Mouse (Mus musculus): ENCODE measurements around the gene Nsf. TPM values are rescaled to one million over a fixed set of nuclear protein-coding genes. Genes with fewer than 3 reads are reported as not detected.

Nsf gene
- total and polyA plus RNA-seq, 3 experiments, result 37.9 to 40.2 TPM; not detected in 1

DNA sequence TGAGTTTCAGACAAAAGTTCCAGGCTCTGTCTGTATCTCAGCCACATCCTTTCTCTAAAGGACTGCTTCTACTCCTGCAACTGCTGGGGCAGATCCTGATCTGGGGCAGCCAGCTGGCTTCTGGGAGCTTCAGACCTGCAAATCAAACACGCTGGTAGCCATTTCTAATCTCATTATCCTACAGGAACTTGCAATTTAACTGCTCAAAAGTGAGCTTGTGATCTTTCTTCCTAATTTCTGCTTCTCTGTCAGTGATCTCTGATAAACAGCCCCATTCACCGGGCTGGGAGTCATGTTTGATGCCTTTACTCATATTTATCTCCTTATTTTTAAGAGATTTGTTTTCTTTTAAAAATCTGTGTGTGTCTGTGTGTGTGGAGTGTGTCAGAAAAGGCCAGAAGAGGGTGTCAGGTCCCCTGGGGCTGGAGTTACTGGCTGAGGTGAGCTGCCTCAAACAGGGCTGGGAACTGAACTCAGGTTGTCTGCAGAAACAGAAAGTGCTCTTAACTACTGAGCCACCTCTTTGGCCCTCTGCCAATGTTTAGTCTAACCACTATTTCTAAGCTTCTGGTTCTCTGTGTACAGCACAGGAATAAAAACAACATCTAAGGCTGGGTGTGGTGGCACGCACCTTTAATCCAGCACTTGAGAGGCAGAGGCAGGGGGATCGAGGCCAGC is 93.8 kb downstream of the Nsf start:
- H3K27ac ChIP-seq (ENCODE audit: control insufficient read depth, low read depth, low read length), result peak overlapping the region; percentile 3; the same call in 1 of the 2 replicates
- no peaks in the 10 kb centered on the region for H3K9me3 ChIP-seq (replicated peaks; ENCODE audit: insufficient read depth, low read length)
- DNase-seq (ENCODE audit: low read depth, low spot score), result peak; percentile 85
- H3K4me3 ChIP-seq (ENCODE audit: control insufficient read depth in 1 of 2, insufficient read depth in 1 of 2, low read depth in 2 of 2, low read length in 2 of 2), result no peak overlapping the region
- no peak overlapping the region for H3K9ac ChIP-seq (ENCODE audit: control insufficient read depth, low read depth, low read length, poor library complexity, severe bottlenecking)
- H3K4me1 ChIP-seq (ENCODE audit: control insufficient read depth in 1 of 2, insufficient read depth in 2 of 2, low read length in 2 of 2), result peaks cover 17 to 23% of the 10 kb centered on the region in 2 experiments
- peaks cover 1 to 26% of the 10 kb centered on the region in 2 experiments for H3K36me3 ChIP-seq (ENCODE audit: control insufficient read depth in 1 of 2, insufficient read depth in 2 of 2, low read length in 2 of 2)
- no peak for TF ChIP-seq MAX (IDR thresholded peaks at IDR 0.05; ENCODE audit: low read length)
- no peak for TF ChIP-seq HCFC1 (IDR thresholded peaks at IDR 0.05; ENCODE audit: low read depth, low read length)
- TF ChIP-seq TBP (IDR thresholded peaks at IDR 0.05; ENCODE audit: low read depth, low read length), result no peak
- TF ChIP-seq ETS1 (IDR thresholded peaks at IDR 0.05; ENCODE audit: low read depth, low read length), result no peak; the same call in 1 of the 2 replicates
- TF ChIP-seq EP300 (IDR thresholded peaks at IDR 0.05; ENCODE audit: low read depth in 1 of 2, low read length in 2 of 2), result peak; percentile 15 to 49; a peak in 2 of 4 replicates
- no peak for TF ChIP-seq MYB (IDR thresholded peaks at IDR 0.05; ENCODE audit: low read depth, low read length)
- TF ChIP-seq USF2 (IDR thresholded peaks at IDR 0.05; ENCODE audit: borderline replicate concordance in 1 of 2, insufficient read depth in 1 of 2, low read depth in 1 of 2, low read length in 2 of 2), result no peak
- TF ChIP-seq RAD21 (IDR thresholded peaks at IDR 0.05; ENCODE audit: low read depth, low read length), result no peak
- TF ChIP-seq ELF1 (IDR thresholded peaks at IDR 0.05; ENCODE audit: low read depth, low read length), result no peak
- TF ChIP-seq SIN3A (IDR thresholded peaks at IDR 0.05; ENCODE audit: low read length), result 0 out of 2 replicates have a peak, but pooled peaks have one; percentile 20
- no peak for TF ChIP-seq MXI1 (IDR thresholded peaks at IDR 0.05; ENCODE audit: low read depth, low read length)
- TF ChIP-seq ZMIZ1 (IDR thresholded peaks at IDR 0.05; ENCODE audit: low read depth, low read length), result no peak
- no peak for TF ChIP-seq CTCF (IDR thresholded peaks at IDR 0.05 in 2 of 3, conservative IDR thresholded peaks at IDR 0.05 in 1 of 3; ENCODE audit: control insufficient read depth in 1 of 3, insufficient read depth in 1 of 3, low read depth in 2 of 3, low read length in 3 of 3, poor library complexity in 1 of 3, severe bottlenecking in 1 of 3)
- peak; percentile 59 for TF ChIP-seq RCOR1 (IDR thresholded peaks at IDR 0.05; ENCODE audit: low read depth, low read length)
- no peaks in the 10 kb centered on the region for H3K79me2 ChIP-seq (ENCODE audit: control insufficient read depth, insufficient read depth, low read length, poor library complexity)
- H3K27me3 ChIP-seq (ENCODE audit: control insufficient read depth in 1 of 2, insufficient read depth in 2 of 2, low read length in 2 of 2), result no peaks in the 10 kb centered on the region

DNA sequence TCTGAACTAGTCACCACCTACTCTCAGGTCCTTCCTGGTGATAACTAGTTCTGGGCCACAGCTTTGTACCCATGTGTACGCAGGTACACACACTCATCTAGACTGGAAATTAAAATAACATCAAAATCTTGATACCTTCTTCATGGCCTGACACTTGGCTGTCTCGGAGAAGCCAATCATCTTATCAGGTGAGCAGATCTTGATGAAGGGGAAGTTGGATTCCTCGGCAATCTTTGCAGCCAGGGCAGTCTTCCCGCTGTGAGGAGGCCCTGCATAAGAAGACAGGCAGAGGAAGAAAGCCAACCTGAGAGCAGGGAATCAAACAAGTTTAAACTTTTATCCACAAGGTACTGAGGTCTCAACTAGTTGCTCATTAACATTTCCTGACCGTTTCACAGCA is 95.1 kb downstream of the Nsf start:
- Histone ChIP-seq H3K27ac (ENCODE audit: control insufficient read depth, low read depth, low read length) (no peak overlapping the region), H3K9ac (ENCODE audit: control insufficient read depth, low read depth, low read length, poor library complexity, severe bottlenecking) (no peak overlapping the region), H3K9me3 (replicated peaks; ENCODE audit: insufficient read depth, low read length) (no peaks in the 10 kb centered on the region), H3K4me1 (ENCODE audit: control insufficient read depth in 1 of 2, insufficient read depth in 2 of 2, low read length in 2 of 2) (peaks cover 17 to 23% of the 10 kb centered on the region in 2 experiments), H3K79me2 (ENCODE audit: control insufficient read depth, insufficient read depth, low read length, poor library complexity) (no peaks in the 10 kb centered on the region), H3K36me3 (ENCODE audit: control insufficient read depth in 1 of 2, insufficient read depth in 2 of 2, low read length in 2 of 2) (peaks cover 1 to 26% of the 10 kb centered on the region in 2 experiments), H3K27me3 (ENCODE audit: control insufficient read depth in 1 of 2, insufficient read depth in 2 of 2, low read length in 2 of 2) (no peaks in the 10 kb centered on the region), H3K4me3 (ENCODE audit: control insufficient read depth in 1 of 2, insufficient read depth in 1 of 2, low read depth in 2 of 2, low read length in 2 of 2) (no peak overlapping the region)
- DNase-seq (ENCODE audit: low read depth, low spot score), result peak; percentile 57
- TF ChIP-seq GATA1 (IDR thresholded peaks at IDR 0.05; ENCODE audit: low read depth, low read length) (peak; percentile 96), CTCF (IDR thresholded peaks at IDR 0.05 in 2 of 3, conservative IDR thresholded peaks at IDR 0.05 in 1 of 3; ENCODE audit: control insufficient read depth in 1 of 3, insufficient read depth in 1 of 3, low read depth in 2 of 3, low read length in 3 of 3, poor library complexity in 1 of 3, severe bottlenecking in 1 of 3) (no peak), TCF12 (IDR thresholded peaks at IDR 0.05; ENCODE audit: low read depth, low read length) (no peak), MEF2A (IDR thresholded peaks at IDR 0.05; ENCODE audit: extremely low read depth, insufficient replicate concordance, low read depth, low read length, poor library complexity, severe bottlenecking) (no peak), JUND (IDR thresholded peaks at IDR 0.05; ENCODE audit: low read depth, low read length) (no peak), ZNF384 (IDR thresholded peaks at IDR 0.05; ENCODE audit: low read depth, low read length) (no peak), ZC3H11A (IDR thresholded peaks at IDR 0.05; ENCODE audit: low read depth, low read length) (no peak), NELFE (IDR thresholded peaks at IDR 0.05; ENCODE audit: low read depth, low read length) (no peak), MYB (IDR thresholded peaks at IDR 0.05; ENCODE audit: low read depth, low read length) (no peak), RCOR1 (IDR thresholded peaks at IDR 0.05; ENCODE audit: low read depth, low read length) (0 out of 2 replicates have a peak, but pooled peaks have one; percentile 53), MXI1 (IDR thresholded peaks at IDR 0.05; ENCODE audit: low read depth, low read length) (no peak), KAT2A (conservative IDR thresholded peaks at IDR 0.05; ENCODE audit: low read depth, low read length) (no peak), ELF1 (IDR thresholded peaks at IDR 0.05; ENCODE audit: low read depth, low read length) (no peak), CHD1 (IDR thresholded peaks at IDR 0.05; ENCODE audit: low read depth, low read length) (no peak), NRF1 (IDR thresholded peaks at IDR 0.05; ENCODE audit: insufficient read depth, low read depth, low read length, poor library complexity, severe bottlenecking) (no peak), MAX (IDR thresholded peaks at IDR 0.05; ENCODE audit: low read length) (no peak), E2F4 (IDR thresholded peaks at IDR 0.05; ENCODE audit: borderline replicate concordance, low read depth, low read length) (no peak), TAL1 (IDR thresholded peaks at IDR 0.05; ENCODE audit: low read length) (no peak), POLR2A (IDR thresholded peaks at IDR 0.05; ENCODE audit: control insufficient read depth in 1 of 2, insufficient read depth in 1 of 2, low read depth in 1 of 2, low read length in 2 of 2, poor library complexity in 1 of 2) (no peak), UBTF (IDR thresholded peaks at IDR 0.05; ENCODE audit: borderline replicate concordance, insufficient read depth, low read depth, low read length) (no peak), USF1 (IDR thresholded peaks at IDR 0.05; ENCODE audit: low read depth, low read length) (no peak), ZMIZ1 (IDR thresholded peaks at IDR 0.05; ENCODE audit: low read depth, low read length) (no peak)
